Mouse (Mus musculus): ENCODE data around the gene Adamts17. TPM values are rescaled to one million over a fixed set of nuclear protein-coding genes. Genes with fewer than 3 reads are reported as not detected.

The Adamts17 gene
- polyA plus RNA-seq, 1 experiment = not detected

DNA sequence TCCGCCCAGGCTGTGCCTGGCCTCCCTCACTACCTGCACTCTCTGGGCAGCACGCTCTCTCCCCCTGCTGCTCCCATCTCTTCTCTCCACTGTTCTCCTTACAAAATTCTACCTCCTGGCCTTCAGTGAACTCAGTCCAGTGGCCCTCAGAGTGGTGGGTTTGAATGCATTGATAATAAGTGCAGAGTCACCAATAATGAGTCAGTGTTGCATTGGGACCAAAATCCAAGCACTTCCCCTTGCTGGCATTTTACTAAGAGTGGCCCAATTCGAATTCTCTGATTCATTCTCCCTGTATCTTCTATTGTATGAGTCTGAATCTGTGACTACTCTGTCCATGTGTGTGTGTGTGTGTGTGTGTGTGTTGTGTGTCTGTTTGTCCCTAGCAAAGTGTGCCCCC is 32.7 kb upstream of the Adamts17 start:
- Histone ChIP-seq H3K4me3 (replicated peaks) (no peak overlapping the region), H3K27me3 (ENCODE audit: control insufficient read depth) (no peaks in the 10 kb centered on the region), H3K36me3 (ENCODE audit: control insufficient read depth) (no peaks in the 10 kb centered on the region), H3K4me1 (ENCODE audit: control insufficient read depth) (no peaks in the 10 kb centered on the region), H3K9me3 (ENCODE audit: control insufficient read depth, low read length) (no peaks in the 10 kb centered on the region)
- TF ChIP-seq GATA1 (IDR thresholded peaks at IDR 0.05; ENCODE audit: low read length) = no peak
- TF ChIP-seq TAL1 (IDR thresholded peaks at IDR 0.05; ENCODE audit: low read length) = no peak

DNA sequence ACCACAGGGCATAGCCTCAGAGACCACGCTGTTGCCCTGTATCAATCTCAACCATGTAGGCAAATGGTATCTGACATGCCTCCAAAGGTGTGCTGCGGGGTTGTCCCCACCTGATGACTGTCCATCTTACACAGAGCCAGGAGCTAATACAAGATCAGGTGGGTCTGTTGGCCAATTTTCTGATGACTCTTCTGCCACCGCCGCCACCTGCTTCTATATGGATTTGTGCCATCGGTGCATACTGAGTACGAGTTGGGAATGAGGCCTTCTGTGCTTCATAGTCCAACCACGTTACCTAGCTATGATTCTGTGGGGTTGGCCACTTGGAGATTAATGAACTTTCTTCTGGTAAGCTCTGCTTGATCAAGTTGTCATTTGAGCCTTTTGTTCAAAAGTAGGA is 29.1 kb upstream of the Adamts17 start:
- Histone ChIP-seq H3K27me3 (ENCODE audit: control insufficient read depth) (no peaks in the 10 kb centered on the region), H3K4me3 (replicated peaks) (no peak overlapping the region), H3K9me3 (ENCODE audit: control insufficient read depth, low read length) (no peaks in the 10 kb centered on the region), H3K36me3 (ENCODE audit: control insufficient read depth) (no peaks in the 10 kb centered on the region), H3K4me1 (ENCODE audit: control insufficient read depth) (no peaks in the 10 kb centered on the region)
- no peak for TF ChIP-seq GATA1 (IDR thresholded peaks at IDR 0.05; ENCODE audit: low read length)
- no peak for TF ChIP-seq TAL1 (IDR thresholded peaks at IDR 0.05; ENCODE audit: low read length)

DNA sequence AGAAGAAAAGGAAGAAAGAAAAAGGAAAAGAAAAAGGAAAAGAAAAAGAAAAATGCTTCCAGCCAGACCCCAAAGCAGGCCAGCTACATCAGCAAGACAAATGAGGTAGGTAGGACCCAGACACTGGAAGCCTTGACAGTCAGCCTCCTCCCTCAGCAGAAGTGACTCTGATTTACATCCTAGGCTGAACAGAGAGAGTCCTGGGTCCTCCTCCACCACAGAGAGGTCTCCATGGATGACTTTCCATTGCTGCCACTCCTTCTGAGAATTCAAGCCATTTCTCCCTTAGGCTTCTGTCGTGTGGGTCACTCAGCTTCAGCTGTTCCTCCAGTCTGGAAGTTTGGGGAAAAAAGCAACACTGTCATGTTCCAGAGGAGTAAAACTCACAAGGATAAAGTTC is 28.2 kb upstream of the Adamts17 start:
- TF ChIP-seq GATA1 (IDR thresholded peaks at IDR 0.05; ENCODE audit: low read length) (no peak), TAL1 (IDR thresholded peaks at IDR 0.05; ENCODE audit: low read length) (no peak)

DNA sequence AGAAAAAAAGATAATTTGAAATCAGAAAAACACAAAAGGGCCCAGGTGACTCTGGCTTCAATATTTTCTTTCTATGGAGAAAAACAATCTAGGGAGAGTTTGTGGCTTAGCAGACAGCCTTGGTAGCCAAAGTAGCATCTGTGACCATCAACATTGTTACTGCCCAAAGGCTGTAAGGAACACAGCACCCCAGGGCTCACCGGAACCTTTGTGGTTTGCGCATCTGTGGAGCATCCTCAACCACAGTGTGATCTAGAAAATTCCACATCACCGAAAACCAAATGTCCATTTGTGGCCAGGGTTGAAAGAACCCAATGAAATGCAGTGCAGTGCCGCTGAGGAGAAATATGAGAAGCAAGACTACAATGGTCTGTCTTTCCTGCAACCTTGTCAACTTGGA is 27.2 kb upstream of the Adamts17 start:
- Histone ChIP-seq H3K4me1 (ENCODE audit: control insufficient read depth) (no peaks in the 10 kb centered on the region), H3K4me3 (replicated peaks) (no peak overlapping the region), H3K36me3 (ENCODE audit: control insufficient read depth) (no peaks in the 10 kb centered on the region), H3K9me3 (ENCODE audit: control insufficient read depth, low read length) (no peaks in the 10 kb centered on the region), H3K27me3 (ENCODE audit: control insufficient read depth) (no peaks in the 10 kb centered on the region)
- TF ChIP-seq TAL1 (IDR thresholded peaks at IDR 0.05; ENCODE audit: low read length) (no peak), GATA1 (IDR thresholded peaks at IDR 0.05; ENCODE audit: low read length) (no peak)

More for the DNA sequence above, 28.2 kb upstream of the Adamts17 start:
- H3K36me3 ChIP-seq (ENCODE audit: control insufficient read depth) = no peaks in the 10 kb centered on the region
- no peaks in the 10 kb centered on the region for H3K27me3 ChIP-seq (ENCODE audit: control insufficient read depth)
- no peaks in the 10 kb centered on the region for H3K4me1 ChIP-seq (ENCODE audit: control insufficient read depth)
- no peaks in the 10 kb centered on the region for H3K9me3 ChIP-seq (ENCODE audit: control insufficient read depth, low read length)
- H3K4me3 ChIP-seq (replicated peaks) = no peak overlapping the region

DNA sequence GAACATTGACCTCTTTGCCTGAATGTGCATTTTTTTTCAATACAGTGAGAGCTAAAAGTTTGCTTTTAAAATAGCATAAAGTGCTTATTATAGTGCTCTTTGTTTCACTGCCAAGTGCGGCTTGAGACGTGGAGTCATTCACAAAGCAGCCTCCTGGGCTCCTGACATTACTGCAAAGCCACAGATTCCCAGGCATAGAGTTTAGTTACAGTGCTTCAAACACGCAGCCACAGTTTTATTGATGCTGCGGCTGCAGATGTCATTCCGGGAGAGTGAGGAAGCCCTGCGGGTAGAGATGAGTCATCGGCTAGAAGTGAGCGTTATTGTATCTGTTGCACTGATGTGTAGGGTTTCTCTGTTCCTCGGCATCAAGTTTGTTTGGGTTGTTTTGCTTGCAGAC is 26.8 kb upstream of the Adamts17 start:
- no peaks in the 10 kb centered on the region for H3K27me3 ChIP-seq (ENCODE audit: control insufficient read depth)

DNA sequence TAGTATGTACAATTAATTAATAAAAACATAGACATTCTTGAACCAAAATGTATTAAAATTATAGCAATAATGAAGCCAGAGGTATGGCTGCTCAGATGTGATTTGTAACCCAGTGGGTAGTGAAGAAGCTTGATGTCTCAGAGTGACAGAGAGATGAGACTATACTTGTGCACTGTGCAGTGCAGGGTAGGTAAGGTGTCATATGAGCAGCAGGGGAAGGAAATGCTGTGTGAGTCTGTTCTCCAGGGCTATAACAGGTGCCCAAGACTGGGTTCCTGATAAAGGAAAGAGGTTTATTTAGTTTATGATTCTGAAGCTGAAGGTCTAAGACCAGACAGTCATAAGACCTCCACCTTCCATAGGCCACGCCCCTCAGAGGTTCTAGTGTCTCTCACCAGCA is 26.4 kb upstream of the Adamts17 start:
- TF ChIP-seq GATA1 (IDR thresholded peaks at IDR 0.05; ENCODE audit: low read length) (no peak), TAL1 (IDR thresholded peaks at IDR 0.05; ENCODE audit: low read length) (no peak)
- Histone ChIP-seq H3K36me3 (ENCODE audit: control insufficient read depth) (no peaks in the 10 kb centered on the region), H3K4me3 (replicated peaks) (no peak overlapping the region), H3K27me3 (ENCODE audit: control insufficient read depth) (no peaks in the 10 kb centered on the region), H3K4me1 (ENCODE audit: control insufficient read depth) (no peaks in the 10 kb centered on the region), H3K9me3 (ENCODE audit: control insufficient read depth, low read length) (no peaks in the 10 kb centered on the region)

More for the DNA sequence above, 26.8 kb upstream of the Adamts17 start:
- TF ChIP-seq TAL1 (IDR thresholded peaks at IDR 0.05; ENCODE audit: low read length) (no peak), GATA1 (IDR thresholded peaks at IDR 0.05; ENCODE audit: low read length) (no peak)
- H3K4me3 ChIP-seq (replicated peaks) = no peak overlapping the region
- H3K9me3 ChIP-seq (ENCODE audit: control insufficient read depth, low read length) = no peaks in the 10 kb centered on the region
- H3K36me3 ChIP-seq (ENCODE audit: control insufficient read depth) = no peaks in the 10 kb centered on the region
- no peaks in the 10 kb centered on the region for H3K4me1 ChIP-seq (ENCODE audit: control insufficient read depth)

DNA sequence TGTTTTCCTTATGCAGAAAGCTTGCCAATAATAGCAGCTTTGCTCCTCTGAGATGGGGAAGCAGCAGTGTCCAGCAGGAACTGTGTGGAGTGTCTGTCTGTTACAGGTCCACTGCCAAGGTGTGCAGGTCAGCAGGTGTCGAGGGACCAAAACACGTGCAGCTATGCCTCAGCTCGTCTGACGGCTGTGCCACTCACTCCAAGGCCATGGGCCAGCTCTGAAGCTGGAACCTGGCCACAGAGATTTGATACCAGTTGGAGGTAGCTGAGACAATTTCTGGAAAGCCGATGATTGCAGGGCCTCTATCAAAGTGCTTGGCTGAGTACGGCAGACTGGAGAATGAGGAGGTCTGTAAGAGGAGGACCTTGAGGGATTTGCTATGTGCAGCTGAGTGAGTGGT is 24.0 kb upstream of the Adamts17 start:
- H3K27me3 ChIP-seq (ENCODE audit: control insufficient read depth) = no peaks in the 10 kb centered on the region
- H3K36me3 ChIP-seq (ENCODE audit: control insufficient read depth) = no peaks in the 10 kb centered on the region
- H3K4me3 ChIP-seq (replicated peaks) = no peak overlapping the region
- no peaks in the 10 kb centered on the region for H3K4me1 ChIP-seq (ENCODE audit: control insufficient read depth)
- TF ChIP-seq TAL1 (IDR thresholded peaks at IDR 0.05; ENCODE audit: low read length) (no peak), GATA1 (IDR thresholded peaks at IDR 0.05; ENCODE audit: low read length) (no peak)
- H3K9me3 ChIP-seq (ENCODE audit: control insufficient read depth, low read length) = no peaks in the 10 kb centered on the region

DNA sequence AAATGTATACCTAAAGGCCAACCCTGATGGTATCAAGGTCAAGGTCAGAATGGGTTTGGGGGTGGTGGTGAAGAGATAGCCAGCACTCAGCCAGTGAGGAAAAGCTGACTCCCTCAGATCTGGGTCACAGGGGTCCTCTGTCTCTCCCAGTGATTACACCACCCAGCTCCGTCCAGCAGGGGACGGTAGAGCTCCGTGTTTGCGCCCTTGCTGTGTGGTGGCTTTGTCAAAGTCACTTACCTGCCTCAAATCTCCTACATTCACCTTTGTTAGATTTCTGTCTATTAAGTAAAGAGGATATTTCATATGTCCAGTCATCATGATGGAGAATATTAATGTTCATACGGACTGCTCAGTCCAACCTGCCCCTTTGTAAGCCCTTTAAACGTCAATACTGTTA is 19.5 kb upstream of the Adamts17 start:
- Histone ChIP-seq H3K9me3 (ENCODE audit: control insufficient read depth, low read length) (no peaks in the 10 kb centered on the region), H3K27me3 (ENCODE audit: control insufficient read depth) (no peaks in the 10 kb centered on the region), H3K36me3 (ENCODE audit: control insufficient read depth) (no peaks in the 10 kb centered on the region), H3K4me3 (replicated peaks) (no peak overlapping the region), H3K4me1 (ENCODE audit: control insufficient read depth) (no peaks in the 10 kb centered on the region)
- TF ChIP-seq TAL1 (IDR thresholded peaks at IDR 0.05; ENCODE audit: low read length) (no peak), GATA1 (IDR thresholded peaks at IDR 0.05; ENCODE audit: low read length) (no peak)

DNA sequence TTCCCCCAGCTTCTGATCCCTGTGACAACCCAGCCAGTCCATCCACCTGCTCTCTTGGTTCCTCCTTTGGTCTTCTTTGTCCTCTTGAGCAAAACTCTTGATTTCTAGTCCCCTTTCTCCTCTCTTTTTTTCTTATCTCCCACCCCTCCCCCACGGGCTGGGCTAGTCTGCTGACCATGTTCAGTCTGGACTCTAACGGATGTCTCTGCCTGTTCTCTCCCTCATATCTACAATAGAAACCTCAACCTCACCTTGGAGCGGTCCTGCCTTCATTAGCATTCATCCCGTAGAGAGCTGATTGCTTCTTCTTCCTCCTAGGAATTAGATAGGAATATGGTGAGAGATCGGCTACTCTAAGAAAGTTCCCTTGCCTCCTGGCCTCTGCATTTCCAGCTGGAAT is 8.7 kb upstream of the Adamts17 start:
- no peaks in the 10 kb centered on the region for H3K36me3 ChIP-seq (ENCODE audit: control insufficient read depth)
- TF ChIP-seq TAL1 (IDR thresholded peaks at IDR 0.05; ENCODE audit: low read length) = no peak
- TF ChIP-seq GATA1 (IDR thresholded peaks at IDR 0.05; ENCODE audit: low read length) = no peak
- no peaks in the 10 kb centered on the region for H3K9me3 ChIP-seq (ENCODE audit: control insufficient read depth, low read length)
- H3K4me1 ChIP-seq (ENCODE audit: control insufficient read depth) = no peaks in the 10 kb centered on the region
- H3K4me3 ChIP-seq (replicated peaks) = no peak overlapping the region
- H3K27me3 ChIP-seq (ENCODE audit: control insufficient read depth) = no peaks in the 10 kb centered on the region

DNA sequence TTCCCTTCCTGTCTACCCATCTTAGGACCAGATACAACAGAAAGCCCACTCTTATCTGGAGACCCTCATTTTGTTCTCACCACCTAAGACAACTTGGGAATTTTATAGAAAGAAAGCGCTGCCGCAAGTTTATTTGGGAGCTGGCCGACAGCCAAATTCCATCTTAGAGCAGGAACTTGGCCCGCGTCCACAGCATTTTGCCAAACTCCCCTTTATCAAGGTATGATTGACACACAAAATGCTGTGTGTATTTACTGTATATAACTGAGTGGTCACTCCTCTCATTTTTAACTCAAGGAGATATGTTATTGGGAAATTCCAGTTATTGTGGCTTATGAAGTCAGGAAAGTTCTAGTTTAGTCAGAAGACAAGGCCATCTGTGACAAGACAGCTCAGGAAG is 8.2 kb upstream of the Adamts17 start:
- no peaks in the 10 kb centered on the region for H3K4me1 ChIP-seq (ENCODE audit: control insufficient read depth)
- no peaks in the 10 kb centered on the region for H3K36me3 ChIP-seq (ENCODE audit: control insufficient read depth)
- no peaks in the 10 kb centered on the region for H3K9me3 ChIP-seq (ENCODE audit: control insufficient read depth, low read length)
- H3K27me3 ChIP-seq (ENCODE audit: control insufficient read depth) = no peaks in the 10 kb centered on the region
- no peak overlapping the region for H3K4me3 ChIP-seq (replicated peaks)
- TF ChIP-seq GATA1 (IDR thresholded peaks at IDR 0.05; ENCODE audit: low read length) = no peak
